Mouse (Mus musculus): ENCODE data around the gene Lyzl6. TPM values are rescaled to one million over a fixed set of nuclear protein-coding genes. Genes with fewer than 3 reads are reported as not detected.

Lyzl6 gene
- total RNA-seq (2023): not detected in 4 replicates

GRCm38 (mm10) chr11:103638790-103639189, at the start of gene Lyzl6:
Lyzl6 (minus strand) TSS chr11:103638890.

GRCm38 (mm10) chr11:103649301-103649982, 10.8 kb upstream of the Lyzl6 start, which contains the start of gene Rprml:
Rprml (plus strand) TSS chr11:103649570.

GRCm38 (mm10) chr11:103621040-103621439, 17.6 kb downstream of the Lyzl6 start, which contains the start of gene Gm884:
Gm884 (minus strand) TSS chr11:103621140.

Other genes with a start within 250 kb of the Lyzl6 start
- 79.2 to 88.3 TPM (median 84.1 TPM) in 4 replicates for gene Plekhm1, start 226.2 kb downstream of the Lyzl6 start, total RNA-seq (2023)
- gene Lrrc37a, start 134.3 kb downstream of the Lyzl6 start, total RNA-seq (2023): not detected in 4 replicates
- not detected in 4 replicates for gene Gm884, start 17.8 kb downstream of the Lyzl6 start, total RNA-seq (2023)
- not detected in 4 replicates for gene Rprml, start 10.7 kb upstream of the Lyzl6 start, total RNA-seq (2023)
- 60.1 to 72.8 TPM (median 66.0 TPM) in 4 replicates for gene Gosr2, start 59.0 kb upstream of the Lyzl6 start, total RNA-seq (2023)
- gene Wnt9b, start 110.9 kb upstream of the Lyzl6 start, total RNA-seq (2023): not detected in 4 replicates
- not detected in 4 replicates for gene Wnt3, start 135.3 kb upstream of the Lyzl6 start, total RNA-seq (2023)

Data from B cell, adult 62 days (primary cell).